Mouse (Mus musculus) kidney, adult 2 months (tissue): ENCODE measurements around the gene Carmil1.

Experiments used
- CTCF ChIP-seq: fragments of 200-500 bp; conservative IDR thresholded peaks from 2 replicates; pipeline ENCODE4 v1.5.1; 2011; ENCODE audit warnings: low read depth, mild to moderate bottlenecking, control low read depth, low read length, moderate library complexity, mixed read lengths; ENCODE audit not compliant: insufficient read depth, insufficient read length
- POLR2A ChIP-seq: fragments of 200-500 bp; IDR thresholded peaks from one replicate; pipeline ENCODE4 v1.6.1; 2011; ENCODE audit warnings: low read depth, low read length, control low read depth

DNA sequence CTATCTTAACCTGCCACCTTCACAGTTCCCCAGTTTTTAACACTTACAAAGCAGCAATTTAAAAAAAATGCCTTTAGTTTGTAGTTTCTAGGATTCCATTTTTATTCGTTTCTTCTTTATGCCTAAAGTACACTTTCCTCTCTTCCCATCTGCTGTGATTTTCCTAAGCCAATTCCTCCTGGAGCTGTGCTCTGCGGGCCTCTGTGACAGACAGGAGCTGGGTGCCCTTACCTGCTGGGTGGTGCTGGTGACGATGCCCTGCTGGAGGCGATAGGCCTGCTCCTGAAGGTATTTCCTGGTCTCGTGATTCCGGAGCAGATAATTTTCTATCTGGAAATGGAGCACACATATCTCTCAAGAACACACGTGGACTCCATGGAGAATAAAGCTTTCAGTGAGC, 198.9 kb downstream of the Carmil1 start:
- TF ChIP-seq POLR2A (no peak), CTCF (no peak)
